Mouse (Mus musculus) kidney, embryonic 14.5 days (tissue): ENCODE measurements around the gene Pfn3. TPM values are rescaled to one million over a fixed set of nuclear protein-coding genes. Genes with fewer than 3 reads are reported as not detected.
A peak's percentile ranks its signal among the peaks of the same experiment; 100 is the strongest.

Experiments used
- ATAC-seq: fragments of 200-750 bp; cut with Nextera tagmentation; 2 replicates; pipeline ENCODE4 v1.8.0; 2017; ENCODE audit warnings: moderate number of reproducible peaks, mild to moderate bottlenecking, moderate TSS enrichment, moderate library complexity; ENCODE audit not compliant: low FRiP score, low TSS enrichment
- H3K27ac ChIP-seq: fragments of 300-500 bp; sonication (generic); 2 replicates; pipeline ENCODE4 v1.5.1; 2014; ENCODE audit warnings: low read depth, mild to moderate bottlenecking, low read length, moderate library complexity, mixed read lengths
- H3K27me3 ChIP-seq: fragments of 300-500 bp; sonication (generic); 2 replicates; pipeline ENCODE4 v1.6.1; 2014; ENCODE audit warnings: mild to moderate bottlenecking, low read length; ENCODE audit not compliant: control insufficient read depth, insufficient read depth
- H3K36me3 ChIP-seq: fragments of 300-500 bp; sonication (generic); 2 replicates; pipeline ENCODE4 v1.6.1; 2014; ENCODE audit warnings: low read length, mixed read lengths; ENCODE audit not compliant: control insufficient read depth, insufficient read depth
- H3K4me1 ChIP-seq: fragments of 300-500 bp; sonication (generic); 2 replicates; pipeline ENCODE4 v1.6.1; 2014; ENCODE audit warnings: low read length, mixed read lengths; ENCODE audit not compliant: control insufficient read depth, insufficient read depth
- H3K4me2 ChIP-seq: fragments of 300-500 bp; sonication (generic); replicated peaks from 2 replicates; pipeline ENCODE4 v1.6.1; 2014; ENCODE audit warnings: low read depth, mild to moderate bottlenecking, low read length
- H3K4me3 ChIP-seq: fragments of 300-500 bp; sonication (generic); 2 replicates; pipeline ENCODE4 v1.5.1; 2014; ENCODE audit warnings: mild to moderate bottlenecking, low read length
- H3K9ac ChIP-seq: fragments of 300-500 bp; sonication (generic); 2 replicates; pipeline ENCODE4 v1.6.1; 2014; ENCODE audit warnings: low read depth, mild to moderate bottlenecking, low read length, moderate library complexity
- H3K9me3 ChIP-seq: fragments of 300-500 bp; sonication (generic); 2 replicates; pipeline ENCODE4 v1.6.1; 2016; ENCODE audit warnings: low read length; ENCODE audit not compliant: control insufficient read depth
- WGBS: fragments of 180-500 bp; shearing (Covaris S2); extraction: QIAGEN DNeasy Blood & Tissue Kit; methylation state at CpG from one replicate; pipeline ENCODE4 v1.1.7; 2014; 5-methylcytosine and 5-hydroxymethylcytosine counted together
- polyA plus RNA-seq: library from polyadenylated mRNA; unstranded; fragments of >200 nt; fragmentation: Nextera tagmentation; extraction: Ambion mirVana; gene quantifications from 2 replicates; pipeline ENCODE4 v1.2.1, GENCODE M21; 2014

Gene Pfn3
- polyA plus RNA-seq, 1 experiment from 2014 or later, result not detected

DNA sequence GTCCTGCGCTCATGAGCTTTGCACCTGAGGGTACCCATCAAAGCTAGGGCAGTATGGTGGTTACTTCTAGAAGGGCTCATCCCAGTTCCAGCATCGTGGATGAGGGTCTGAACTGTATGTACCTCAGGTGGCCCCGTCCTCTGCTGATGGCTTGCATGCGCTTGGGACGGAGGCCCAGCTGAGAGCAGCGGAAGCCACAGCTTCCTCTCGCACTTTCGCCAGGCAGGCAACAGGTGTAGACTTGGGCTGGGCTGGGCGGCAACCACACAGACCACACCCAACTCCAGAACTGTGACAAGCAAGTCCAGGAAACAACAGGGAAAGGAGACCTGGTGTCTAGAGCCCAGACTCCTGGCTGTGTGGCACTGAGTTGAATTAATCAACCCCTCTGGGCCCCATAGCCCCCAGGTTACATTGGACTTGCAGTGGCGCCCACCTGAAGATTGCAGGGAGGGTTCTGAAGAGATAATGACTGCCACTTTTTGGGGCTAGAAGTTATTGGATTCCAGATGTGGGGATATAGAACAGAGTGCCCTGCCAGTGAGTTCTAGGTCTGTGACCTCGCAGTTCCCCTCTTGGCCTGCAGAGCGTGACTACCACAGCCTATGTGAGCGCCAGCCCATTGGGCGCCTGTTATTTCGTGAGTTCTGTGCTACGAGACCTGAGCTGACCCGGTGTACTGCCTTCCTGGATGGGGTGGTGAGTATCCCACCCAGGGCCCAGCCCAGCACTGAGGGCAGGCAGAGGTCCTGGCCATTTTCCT, 34.8 kb upstream of the Pfn3 start:
- Histone ChIP-seq H3K9me3 (no peaks in the 10 kb centered on the region), H3K36me3 (peaks cover 52% of the 10 kb centered on the region), H3K27me3 (no peaks in the 10 kb centered on the region), H3K4me3 (no peak overlapping the region), H3K4me1 (peaks cover 18% of the 10 kb centered on the region), H3K4me2 (no peak overlapping the region), H3K27ac (no peak overlapping the region), H3K9ac (no peak overlapping the region)
- ATAC-seq, result no peak
- 93% methylated on average over 17 of the region's 17 CpGs for WGBS

DNA sequence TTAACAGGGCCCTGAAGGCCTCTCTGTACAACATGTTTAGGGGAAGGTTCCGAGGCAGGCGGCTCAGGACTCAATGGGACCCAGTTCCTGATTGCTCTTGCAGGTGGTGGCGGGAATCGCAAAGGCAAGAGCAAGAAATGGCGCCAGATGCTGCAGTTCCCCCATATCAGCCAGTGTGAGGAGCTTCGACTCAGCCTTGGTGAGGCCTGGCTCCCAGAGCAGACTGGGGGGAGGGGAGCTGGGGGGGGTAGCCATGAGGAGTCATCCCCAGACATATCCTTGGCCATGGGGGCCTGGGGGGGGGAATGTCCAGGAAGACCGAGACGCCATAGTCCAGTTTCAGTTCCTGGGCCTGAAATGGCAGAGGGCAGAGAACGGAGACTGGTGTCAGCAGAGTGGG, 34.2 kb upstream of the Pfn3 start:
- Histone ChIP-seq H3K9ac (no peak overlapping the region), H3K4me1 (peaks cover 18% of the 10 kb centered on the region), H3K4me2 (no peak overlapping the region), H3K9me3 (no peaks in the 10 kb centered on the region), H3K4me3 (no peak overlapping the region), H3K36me3 (peaks cover 46% of the 10 kb centered on the region), H3K27me3 (no peaks in the 10 kb centered on the region), H3K27ac (no peak overlapping the region)
- WGBS, result 95% methylated on average over 9 of the region's 9 CpGs
- ATAC-seq, result no peak

DNA sequence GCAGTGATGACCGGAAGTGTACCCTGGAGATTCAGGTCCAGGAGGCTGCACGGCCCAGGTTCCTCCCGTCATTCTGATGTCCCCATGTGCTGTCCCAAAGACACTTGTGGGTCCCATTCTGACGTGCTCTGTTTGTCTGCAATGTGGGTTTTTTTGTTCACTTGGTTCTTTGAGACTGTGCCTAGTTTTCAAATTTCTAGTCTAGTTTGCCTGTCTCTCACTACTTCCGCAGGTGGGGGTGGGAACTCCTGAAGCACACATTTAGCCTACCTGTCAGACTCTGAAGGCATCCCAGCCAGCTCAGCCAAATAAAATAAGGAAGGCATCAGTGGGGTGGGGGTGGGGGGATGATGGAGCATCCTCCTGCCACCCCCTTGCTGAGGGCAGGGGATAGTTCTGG, 33.1 kb upstream of the Pfn3 start:
- Histone ChIP-seq H3K4me2 (no peak overlapping the region), H3K4me3 (no peak overlapping the region), H3K9ac (no peak overlapping the region), H3K36me3 (peaks cover 36% of the 10 kb centered on the region), H3K27me3 (no peaks in the 10 kb centered on the region), H3K27ac (no peak overlapping the region), H3K9me3 (no peaks in the 10 kb centered on the region), H3K4me1 (peaks cover 23% of the 10 kb centered on the region)
- ATAC-seq, result no peak
- WGBS, result 93% methylated on average over 5 of the region's 5 CpGs

DNA sequence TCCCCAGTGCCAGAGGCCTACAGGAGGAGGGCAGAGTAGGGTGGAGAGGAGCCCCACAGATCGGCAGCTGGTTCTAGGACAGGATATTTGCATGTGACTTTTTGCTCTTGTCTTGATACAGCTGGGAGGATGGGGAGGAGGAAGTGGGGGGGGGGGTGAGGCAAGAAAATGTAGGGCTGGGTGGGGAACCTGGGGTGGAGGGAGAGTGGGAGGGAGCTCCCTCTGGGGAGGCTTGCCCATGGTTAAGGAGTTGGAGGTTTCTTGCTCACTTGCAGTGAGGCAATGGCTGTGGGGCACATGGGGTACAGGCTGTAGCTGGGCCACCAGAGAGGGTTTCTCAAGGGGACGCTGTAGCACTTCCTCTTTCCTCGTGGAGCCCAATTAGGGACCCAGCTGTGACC, 32.5 kb upstream of the Pfn3 start:
- no peaks in the 10 kb centered on the region for H3K9me3 ChIP-seq
- 43% methylated on average over 3 of the region's 3 CpGs for WGBS
- peaks cover 23% of the 10 kb centered on the region for H3K4me1 ChIP-seq
- no peaks in the 10 kb centered on the region for H3K27me3 ChIP-seq
- no peak for ATAC-seq
- H3K4me3 ChIP-seq, result no peak overlapping the region
- peaks cover 30% of the 10 kb centered on the region for H3K36me3 ChIP-seq
- no peak overlapping the region for H3K4me2 ChIP-seq
- H3K9ac ChIP-seq, result no peak overlapping the region
- no peak overlapping the region for H3K27ac ChIP-seq

DNA sequence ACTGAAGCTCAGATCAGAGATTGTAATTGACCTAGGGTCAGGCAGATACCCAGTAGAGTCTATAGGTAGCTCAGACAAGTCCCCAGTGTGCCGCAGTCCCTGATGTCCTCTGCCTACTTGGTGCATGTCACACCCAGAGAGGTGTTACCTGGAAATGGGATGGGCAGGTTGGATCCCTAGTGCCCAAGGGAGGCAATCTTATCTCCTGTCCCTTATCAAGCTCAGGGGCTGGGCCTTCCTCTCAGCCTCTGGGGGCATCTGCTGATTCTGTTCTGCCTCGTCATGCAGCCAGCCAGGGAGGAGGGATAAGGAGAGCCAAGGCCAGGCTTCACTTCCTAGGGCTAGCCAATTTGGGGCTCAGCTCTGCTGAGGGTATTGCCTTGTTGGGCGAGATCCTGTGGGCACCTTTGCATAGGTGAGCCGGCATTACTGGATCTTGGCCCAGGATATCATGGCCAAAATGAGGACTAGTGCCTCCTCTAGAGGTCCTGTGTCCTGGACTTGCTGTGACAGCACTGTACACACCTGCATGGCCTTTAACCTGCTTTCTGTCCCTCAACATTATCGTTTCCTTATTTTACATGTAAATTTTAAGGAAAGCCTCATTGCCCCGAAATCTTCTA, 31.6 kb upstream of the Pfn3 start:
- Histone ChIP-seq H3K4me1 (peaks cover 23% of the 10 kb centered on the region), H3K27me3 (no peaks in the 10 kb centered on the region), H3K4me2 (peak overlapping the region; percentile 80), H3K4me3 (peak overlapping the region; percentile 88), H3K36me3 (peaks cover 20% of the 10 kb centered on the region), H3K9me3 (no peaks in the 10 kb centered on the region), H3K27ac (no peak overlapping the region), H3K9ac (peak overlapping the region; percentile 96; the same call in 1 of the 2 replicates)
- no peak for ATAC-seq
- WGBS, result 78% methylated on average over 6 of the region's 6 CpGs

DNA sequence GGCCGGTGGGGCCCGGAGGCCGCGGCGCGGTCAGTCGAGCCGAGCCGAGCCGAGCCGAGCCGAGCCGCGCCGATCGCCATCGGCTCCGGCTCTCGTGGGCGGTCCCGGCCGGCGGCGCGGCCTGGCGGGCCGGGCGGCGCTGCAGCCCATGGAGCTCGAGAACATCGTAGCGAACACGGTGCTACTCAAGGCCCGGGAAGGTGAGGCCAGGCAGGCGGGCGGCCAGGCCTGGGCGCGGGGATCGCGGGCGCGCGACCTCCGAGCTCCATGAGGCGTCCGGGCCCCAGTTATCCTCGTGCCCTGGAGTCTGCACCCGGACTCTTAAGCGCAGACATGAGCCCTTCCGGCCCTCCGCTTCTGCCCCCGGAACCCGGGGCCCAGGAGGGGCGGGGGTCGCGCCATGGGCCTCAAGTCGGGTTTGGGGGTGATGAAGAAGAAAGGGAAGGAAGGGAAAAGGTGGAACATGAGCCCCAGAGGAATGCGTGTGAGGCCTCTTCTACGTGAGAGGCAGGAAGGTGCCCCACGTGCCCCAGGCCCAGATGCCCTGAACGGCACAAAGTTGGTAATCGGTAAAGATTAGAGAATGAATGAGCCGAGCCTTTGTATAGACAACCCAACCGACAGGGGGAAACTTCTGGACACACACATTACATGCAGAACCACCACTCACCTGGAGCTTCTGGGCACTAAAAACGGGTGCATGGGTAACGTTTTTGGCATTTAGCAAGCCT, 30.5 kb upstream of the Pfn3 start:
- H3K27me3 ChIP-seq, result no peaks in the 10 kb centered on the region
- peak overlapping the region; percentile 96 for H3K9ac ChIP-seq
- peak overlapping the region; percentile 91 for H3K27ac ChIP-seq
- peaks cover 23% of the 10 kb centered on the region for H3K4me1 ChIP-seq
- peaks cover 10% of the 10 kb centered on the region for H3K36me3 ChIP-seq
- peak overlapping the region; percentile 80 for H3K4me2 ChIP-seq
- under 1% methylated on average over 46 of the region's 66 CpGs for WGBS
- no peaks in the 10 kb centered on the region for H3K9me3 ChIP-seq
- H3K4me3 ChIP-seq, result peak overlapping the region; percentile 88
- ATAC-seq, result peak; percentile 25

DNA sequence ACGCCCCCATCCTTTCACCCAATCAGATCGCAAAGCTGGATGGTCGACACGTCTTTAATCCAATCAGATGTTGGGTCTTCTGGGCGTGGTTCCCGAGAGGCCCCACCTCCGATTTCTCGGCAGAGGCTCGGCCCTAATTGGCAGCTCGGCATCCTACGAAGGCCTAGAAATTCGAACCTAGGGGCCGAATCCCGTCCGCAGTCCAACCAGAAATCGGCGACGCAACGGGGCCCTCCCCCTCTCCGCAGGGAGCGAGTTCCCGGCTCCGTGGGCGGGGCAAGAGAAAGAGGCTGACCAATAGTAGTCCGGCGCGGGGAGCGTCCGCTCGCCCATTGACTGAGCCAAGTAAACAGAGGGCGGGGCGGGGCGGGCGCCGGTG, 29.9 kb upstream of the Pfn3 start, which contains the start of gene Grk6:
TSS of gene Grk6 (plus strand) at position 136 of the 379 bp plus-strand sequence.
- H3K9me3 ChIP-seq, result no peaks in the 10 kb centered on the region
- ATAC-seq, result peak; percentile 97
- peak within 1 kb of the TSS; percentile 92 for H3K27ac ChIP-seq
- H3K9ac ChIP-seq, result peak within 1 kb of the TSS; percentile 96
- peak within 1 kb of the TSS; percentile 80 for H3K4me2 ChIP-seq
- no peaks in the 10 kb centered on the region for H3K27me3 ChIP-seq
- 1% methylated on average over 35 of the region's 35 CpGs for WGBS
- peak within 1 kb of the TSS; percentile 88 for H3K4me3 ChIP-seq
- H3K36me3 ChIP-seq, result peaks cover 6% of the 10 kb centered on the region; the same call in 1 of the 2 replicates
- peaks cover 23% of the 10 kb centered on the region for H3K4me1 ChIP-seq

DNA sequence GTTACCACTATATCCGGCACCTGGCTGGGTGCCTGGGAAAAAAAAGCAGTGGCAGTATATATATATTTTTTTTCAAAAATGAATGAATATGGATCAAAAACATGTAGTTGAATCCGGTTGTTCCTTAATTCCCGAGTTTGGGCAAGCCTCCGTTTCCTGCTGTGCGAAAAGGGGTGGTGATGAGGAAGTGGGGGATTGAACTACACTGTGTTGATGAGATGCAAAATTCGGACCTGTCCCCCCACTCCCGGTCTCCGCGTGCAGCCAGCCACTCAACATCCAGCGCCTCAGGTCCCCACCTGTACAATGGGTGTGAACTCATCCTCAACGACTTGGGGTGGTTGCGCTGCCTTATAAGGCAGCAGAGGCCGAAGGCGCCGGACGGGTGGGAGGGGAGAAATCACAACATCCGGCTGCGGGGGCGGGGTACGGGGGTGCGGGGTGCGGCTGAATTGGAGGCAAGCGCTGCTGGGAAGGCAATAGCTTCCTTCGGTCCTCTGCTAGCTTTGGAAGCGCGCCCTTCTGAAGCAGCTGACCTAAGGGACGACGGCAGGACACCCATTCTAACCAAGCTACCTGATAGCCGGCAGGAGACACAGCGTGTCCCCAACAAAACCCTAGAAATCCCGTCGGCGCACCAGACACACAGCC, 29.4 kb upstream of the Pfn3 start:
- peak overlapping the region; percentile 88 for H3K4me3 ChIP-seq
- peak overlapping the region; percentile 92 for H3K27ac ChIP-seq
- H3K36me3 ChIP-seq, result peaks cover 2% of the 10 kb centered on the region; the same call in 1 of the 2 replicates
- peak; percentile 82 for ATAC-seq
- 2% methylated on average over 33 of the region's 33 CpGs for WGBS
- no peaks in the 10 kb centered on the region for H3K27me3 ChIP-seq
- peaks cover 23% of the 10 kb centered on the region for H3K4me1 ChIP-seq
- H3K4me2 ChIP-seq, result peak overlapping the region; percentile 69
- no peaks in the 10 kb centered on the region for H3K9me3 ChIP-seq
- peak overlapping the region; percentile 51; the same call in 1 of the 2 replicates for H3K9ac ChIP-seq
